Mouse (Mus musculus) embryo, embryonic 11 days (tissue): ENCODE measurements around the gene Slc30a10.

Source experiments
- DNase-seq: peaks from one replicate; pipeline ENCODE4 v3.0.0-alpha.2; 2015

The Slc30a10 gene

GRCm38 (mm10) chr1:185454575-185454954 lies at the start of gene Slc30a10:
Gene Slc30a10, plus strand, starts transcription at chr1:185454848.
- peak; percentile 68 for DNase-seq

GRCm38 (mm10) chr1:185405921-185406320 lies 48.7 kb upstream of the Slc30a10 start:
- DNase-seq: no peak

- peak; percentile 24 for DNase-seq
Measured at GRCm38 (mm10) chr1:185409831-185410230, 44.8 kb upstream of the Slc30a10 start.

- DNase-seq: no peak
Measured at GRCm38 (mm10) chr1:185418011-185418410, 36.6 kb upstream of the Slc30a10 start.

- DNase-seq: no peak
Measured at GRCm38 (mm10) chr1:185419805-185420204, 34.8 kb upstream of the Slc30a10 start.

- no peak for DNase-seq
Measured at GRCm38 (mm10) chr1:185420776-185421175, 33.9 kb upstream of the Slc30a10 start.

GRCm38 (mm10) chr1:185426583-185426982 lies 28.1 kb upstream of the Slc30a10 start:
- DNase-seq: no peak

- DNase-seq: no peak
Measured at GRCm38 (mm10) chr1:185430488-185430887, 24.2 kb upstream of the Slc30a10 start.

GRCm38 (mm10) chr1:185431245-185431997 lies 23.2 kb upstream of the Slc30a10 start:
- no peak for DNase-seq

GRCm38 (mm10) chr1:185431998-185432317 lies 22.7 kb upstream of the Slc30a10 start:
- no peak for DNase-seq

GRCm38 (mm10) chr1:185433112-185433511 lies 21.5 kb upstream of the Slc30a10 start:
- no peak for DNase-seq

- no peak for DNase-seq
Measured at GRCm38 (mm10) chr1:185438841-185439580, 15.6 kb upstream of the Slc30a10 start.

- DNase-seq: peak; percentile 17
Measured at GRCm38 (mm10) chr1:185441703-185442472, 12.8 kb upstream of the Slc30a10 start.

- no peak for DNase-seq
Measured at GRCm38 (mm10) chr1:185448936-185449335, 5.7 kb upstream of the Slc30a10 start.

- DNase-seq: no peak
Measured at GRCm38 (mm10) chr1:185449727-185450126, 4.9 kb upstream of the Slc30a10 start.

GRCm38 (mm10) chr1:185451077-185451476 lies 3.6 kb upstream of the Slc30a10 start:
- DNase-seq: no peak

GRCm38 (mm10) chr1:185451495-185451894 lies 3.2 kb upstream of the Slc30a10 start:
- no peak for DNase-seq

- DNase-seq: no peak
Measured at GRCm38 (mm10) chr1:185452461-185452860, 2.2 kb upstream of the Slc30a10 start.

GRCm38 (mm10) chr1:185454144-185454543 lies 504 bp upstream of the Slc30a10 start:
- no peak for DNase-seq

GRCm38 (mm10) chr1:185454955-185455701 lies 480 bp downstream of the Slc30a10 start:
- DNase-seq: peak; percentile 78

- no peak for DNase-seq
Measured at GRCm38 (mm10) chr1:185456327-185456726, 1.7 kb downstream of the Slc30a10 start.

GRCm38 (mm10) chr1:185460096-185460495 lies 5.4 kb downstream of the Slc30a10 start:
- no peak for DNase-seq

GRCm38 (mm10) chr1:185462889-185463288 lies 8.2 kb downstream of the Slc30a10 start:
- no peak for DNase-seq
